Mouse (Mus musculus) kidney, adult 2 months (tissue): ENCODE measurements around the gene Gas2.

Experiments used
- CTCF ChIP-seq: fragments of 200-500 bp; conservative IDR thresholded peaks from 2 replicates; pipeline ENCODE4 v1.5.1; 2011; ENCODE audit warnings: low read depth, mild to moderate bottlenecking, control low read depth, low read length, moderate library complexity, mixed read lengths; ENCODE audit not compliant: insufficient read depth, insufficient read length
- POLR2A ChIP-seq: fragments of 200-500 bp; IDR thresholded peaks from one replicate; pipeline ENCODE4 v1.6.1; 2011; ENCODE audit warnings: low read depth, low read length, control low read depth

DNA sequence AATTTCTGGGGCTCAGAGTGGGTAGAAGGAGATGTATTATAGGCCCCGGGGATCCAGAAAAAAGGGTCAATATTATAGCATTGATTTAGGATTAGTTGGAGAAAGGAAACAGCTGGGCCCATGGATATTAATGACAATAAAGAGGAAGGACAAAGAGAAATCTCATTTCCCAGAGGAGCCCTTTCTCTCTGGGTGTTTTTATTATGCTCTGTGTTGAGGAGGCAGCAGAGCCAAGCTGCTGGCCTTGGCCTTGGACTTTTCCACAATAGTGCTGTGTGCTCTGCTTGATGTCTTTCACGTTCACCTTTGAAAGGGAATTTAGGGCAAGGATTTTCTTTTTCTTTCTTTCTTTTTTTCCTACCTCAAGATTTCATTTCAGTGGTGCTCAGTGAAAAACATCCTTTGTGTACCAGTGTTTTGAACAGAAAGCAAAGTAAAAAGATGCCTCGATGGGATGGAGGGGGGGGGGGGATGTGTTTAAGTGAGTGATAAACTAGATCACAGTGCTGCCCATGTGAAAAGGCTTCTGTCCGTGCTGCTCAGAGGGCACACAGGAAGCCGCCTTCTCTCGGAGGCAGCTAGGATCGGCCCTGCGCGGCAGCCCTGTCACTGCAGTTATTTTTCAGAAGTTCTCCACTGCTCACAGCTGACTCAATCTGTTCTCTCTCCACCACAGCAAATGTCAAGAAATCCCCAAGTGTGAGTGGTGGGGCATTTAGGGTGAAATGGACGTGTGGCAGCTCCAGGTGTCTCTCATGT, 67.1 kb downstream of the Gas2 start:
- TF ChIP-seq POLR2A (no peak), CTCF (no peak)
